Mouse (Mus musculus) urinary bladder, adult 18-20 months (tissue): Measurements from ENCODE around the gene Ifitm3.
A peak's percentile ranks its signal among the peaks of the same experiment; 100 is the strongest.
"Not testable (repeated sequence)": the region's sequence is repeated elsewhere in the genome, so short reads cannot be mapped to it uniquely, and the experiment has no call there.

ENCODE experiments used
- DNase-seq, 2 experiments: peaks; one replicate each; pipeline ENCODE4 v3.0.0; 2022; ENCODE audit warnings: low spot score in 2 of 2, mixed read lengths in 2 of 2

Ifitm3 gene

DNA sequence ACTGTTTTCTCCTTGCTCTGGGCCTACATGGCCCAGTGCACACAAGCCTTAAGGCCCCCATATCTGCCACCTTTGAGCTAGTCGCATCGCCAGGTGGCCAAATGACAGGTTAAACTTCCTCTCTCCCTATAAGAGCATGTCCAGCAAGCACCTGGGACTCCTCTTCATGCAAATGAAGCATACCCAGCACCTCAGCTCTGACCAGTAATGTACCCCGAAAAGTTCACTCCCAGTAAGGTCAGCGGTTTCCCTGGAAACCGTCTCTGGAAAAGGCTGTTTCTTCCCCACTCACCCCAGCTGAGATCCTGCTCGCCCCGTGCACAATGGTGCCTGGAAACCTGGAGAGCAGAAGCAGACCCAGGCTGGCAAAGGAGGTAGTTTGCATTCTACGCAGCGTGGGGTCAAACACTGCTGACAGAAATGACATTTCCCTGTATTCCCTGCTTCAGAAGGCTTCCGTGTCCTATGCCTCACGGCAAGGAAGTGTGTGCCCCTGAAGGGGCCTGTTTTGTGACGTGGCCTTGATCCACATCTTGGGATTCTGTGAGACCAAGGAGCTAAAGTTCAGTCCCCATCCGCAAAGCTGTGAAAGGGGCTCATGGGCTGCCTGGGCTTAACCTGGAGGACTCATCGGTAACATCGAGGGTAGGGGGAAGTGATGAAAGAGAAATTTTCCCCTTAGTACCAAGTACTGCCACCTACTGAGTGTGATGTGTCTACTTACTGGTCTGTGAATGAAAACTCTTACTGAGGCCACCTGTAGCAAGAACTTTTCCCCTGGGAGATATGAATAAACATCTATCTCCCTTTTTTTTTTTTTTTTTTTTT lies 9.5 kb downstream of the Ifitm3 start:
- DNase-seq: no peak

DNA sequence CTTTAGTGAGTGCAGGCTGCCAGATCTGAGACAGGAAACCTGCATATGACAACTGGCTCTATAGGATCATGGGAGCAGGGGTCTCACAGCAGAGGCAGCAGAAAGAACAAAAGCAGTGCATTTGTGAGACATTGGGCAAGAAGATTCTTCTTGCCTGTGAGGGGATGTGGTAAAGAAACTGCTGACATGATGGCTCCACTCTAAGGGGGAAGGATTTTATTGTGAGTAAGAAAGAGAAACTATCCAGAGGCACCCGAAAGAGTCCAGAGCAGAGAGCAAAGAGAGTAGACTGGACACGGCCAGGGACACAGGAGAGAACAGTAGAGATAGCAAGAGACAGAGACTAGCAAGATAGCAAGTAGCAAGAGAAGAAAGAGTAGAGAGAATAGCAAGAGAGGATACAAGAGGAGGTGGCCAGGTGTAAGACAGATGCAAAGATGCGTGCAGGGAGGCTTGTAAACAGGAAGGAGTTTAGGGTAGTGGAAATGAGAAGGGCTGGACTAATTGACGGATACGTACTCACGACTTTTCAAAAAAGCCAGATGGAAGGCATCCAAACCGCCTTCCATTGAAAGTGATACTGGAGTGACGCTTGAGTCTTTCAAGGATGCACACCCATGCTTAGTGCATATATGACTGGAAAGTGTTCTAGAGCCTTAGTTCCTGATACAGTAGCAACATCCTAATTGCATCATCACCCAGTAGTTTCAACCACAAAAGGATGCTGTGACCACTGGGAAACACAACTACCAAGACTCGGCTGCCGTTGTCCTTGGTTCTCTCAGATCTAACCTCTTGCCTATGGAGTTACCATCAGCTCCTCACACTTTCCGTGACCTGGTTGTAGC lies 11.5 kb downstream of the Ifitm3 start:
- DNase-seq: no peak

DNA sequence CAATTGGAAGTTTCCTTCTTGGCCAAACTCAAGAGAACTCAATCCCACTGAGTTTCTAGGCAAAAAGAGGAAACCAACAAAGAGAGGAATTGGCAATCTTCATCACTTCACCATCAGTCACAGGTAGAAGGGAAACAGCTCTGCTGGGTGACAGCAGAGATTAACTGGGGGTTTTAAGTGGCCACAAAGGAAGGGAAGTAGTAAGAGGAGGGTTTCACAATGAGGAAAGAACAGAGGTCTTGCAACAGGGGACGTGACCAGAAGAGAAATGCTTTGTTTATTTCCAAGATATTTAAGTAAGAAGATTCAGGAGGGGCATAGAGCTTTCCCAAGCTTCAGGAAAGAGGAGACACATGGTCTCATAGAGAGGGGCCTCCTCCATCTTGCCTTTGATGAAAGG lies 12.8 kb downstream of the Ifitm3 start:
- no peak for DNase-seq

DNA sequence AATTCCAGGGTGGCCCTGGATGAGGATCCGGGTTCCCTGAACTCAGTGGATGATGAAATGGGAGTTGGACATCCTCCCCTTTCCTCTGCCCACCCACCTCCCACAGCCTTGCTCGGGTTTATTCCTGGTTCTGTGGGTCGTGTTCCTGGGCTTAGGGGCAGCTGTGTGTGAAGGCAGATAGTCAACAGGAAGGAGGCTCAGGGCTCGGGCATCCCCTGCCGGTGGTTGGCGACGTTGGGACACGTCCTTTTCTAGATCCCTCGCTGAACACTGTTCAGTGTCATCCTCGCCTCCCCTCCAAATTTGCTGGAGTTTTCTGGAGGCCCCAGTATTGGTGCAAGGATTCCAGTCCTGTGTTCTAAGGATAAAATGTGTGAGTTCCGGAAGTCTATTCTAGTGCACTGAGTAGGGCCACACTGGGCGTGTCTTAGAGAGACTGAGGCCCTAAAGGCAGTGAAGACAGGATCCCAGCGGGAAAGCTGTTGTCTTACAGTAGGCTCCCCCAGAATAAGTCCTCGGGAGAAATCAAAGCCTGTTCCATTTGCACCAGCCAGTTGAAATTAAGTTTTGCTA lies 19.4 kb downstream of the Ifitm3 start:
- DNase-seq: no peak

DNA sequence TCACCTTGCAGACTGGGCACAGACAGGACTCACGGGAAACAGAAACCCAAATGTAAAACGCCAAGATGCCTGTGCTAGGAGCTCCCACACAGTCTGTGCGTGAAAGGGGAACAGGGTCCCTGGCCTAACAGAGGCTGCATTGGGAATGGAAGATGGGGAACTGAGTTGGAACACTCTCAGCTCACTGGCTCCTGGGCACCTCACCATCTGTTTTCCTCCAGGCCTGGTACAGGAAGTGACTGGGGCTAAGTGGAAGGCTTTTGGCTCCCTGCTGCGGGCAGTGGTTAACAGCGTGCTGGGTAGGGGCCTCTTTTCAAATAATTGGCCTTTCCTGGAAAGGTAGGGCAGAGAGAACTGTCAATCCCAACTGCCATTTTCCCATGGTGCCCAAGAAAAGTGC lies 19.9 kb downstream of the Ifitm3 start:
- no peak for DNase-seq

DNA sequence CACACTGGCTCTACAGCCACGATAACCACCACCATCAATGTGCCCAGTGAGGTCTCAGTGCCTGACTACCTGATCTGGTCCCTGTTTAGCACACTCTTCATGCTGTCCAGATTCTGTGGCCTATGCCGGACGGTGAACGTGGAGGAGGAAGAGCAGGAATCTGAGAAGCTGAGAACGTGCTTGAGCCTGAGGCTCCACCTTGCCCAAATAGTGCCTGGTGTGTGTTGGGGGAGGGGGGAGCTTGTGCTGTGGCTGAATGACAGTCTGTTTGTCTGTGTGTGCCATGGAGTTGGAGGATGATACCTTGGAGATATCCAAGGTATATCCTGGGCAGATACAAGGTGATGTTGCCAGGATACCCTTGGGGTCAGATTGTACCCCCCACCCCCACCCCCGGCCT lies 20.4 kb downstream of the Ifitm3 start:
- no peak for DNase-seq

DNA sequence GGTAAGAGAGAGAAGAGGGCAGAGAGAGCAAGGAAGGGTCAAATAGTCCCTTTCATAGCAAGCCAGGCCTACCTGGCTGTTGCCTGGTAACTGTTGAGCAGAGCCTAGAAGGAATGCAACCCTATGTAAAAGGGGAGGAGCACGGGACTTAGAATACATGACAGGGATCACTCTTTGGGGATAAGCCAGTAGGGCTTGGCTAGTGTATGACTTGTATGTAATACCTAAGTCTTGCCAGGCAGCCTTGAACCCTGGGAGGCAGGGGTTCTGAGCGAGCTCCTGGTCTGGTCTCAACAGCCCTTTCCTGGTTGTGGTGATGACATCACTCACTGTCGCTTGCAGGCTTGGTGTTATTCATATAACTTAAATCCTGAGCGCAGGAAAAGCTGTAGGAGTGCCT lies 21.5 kb downstream of the Ifitm3 start:
- no peak for DNase-seq

DNA sequence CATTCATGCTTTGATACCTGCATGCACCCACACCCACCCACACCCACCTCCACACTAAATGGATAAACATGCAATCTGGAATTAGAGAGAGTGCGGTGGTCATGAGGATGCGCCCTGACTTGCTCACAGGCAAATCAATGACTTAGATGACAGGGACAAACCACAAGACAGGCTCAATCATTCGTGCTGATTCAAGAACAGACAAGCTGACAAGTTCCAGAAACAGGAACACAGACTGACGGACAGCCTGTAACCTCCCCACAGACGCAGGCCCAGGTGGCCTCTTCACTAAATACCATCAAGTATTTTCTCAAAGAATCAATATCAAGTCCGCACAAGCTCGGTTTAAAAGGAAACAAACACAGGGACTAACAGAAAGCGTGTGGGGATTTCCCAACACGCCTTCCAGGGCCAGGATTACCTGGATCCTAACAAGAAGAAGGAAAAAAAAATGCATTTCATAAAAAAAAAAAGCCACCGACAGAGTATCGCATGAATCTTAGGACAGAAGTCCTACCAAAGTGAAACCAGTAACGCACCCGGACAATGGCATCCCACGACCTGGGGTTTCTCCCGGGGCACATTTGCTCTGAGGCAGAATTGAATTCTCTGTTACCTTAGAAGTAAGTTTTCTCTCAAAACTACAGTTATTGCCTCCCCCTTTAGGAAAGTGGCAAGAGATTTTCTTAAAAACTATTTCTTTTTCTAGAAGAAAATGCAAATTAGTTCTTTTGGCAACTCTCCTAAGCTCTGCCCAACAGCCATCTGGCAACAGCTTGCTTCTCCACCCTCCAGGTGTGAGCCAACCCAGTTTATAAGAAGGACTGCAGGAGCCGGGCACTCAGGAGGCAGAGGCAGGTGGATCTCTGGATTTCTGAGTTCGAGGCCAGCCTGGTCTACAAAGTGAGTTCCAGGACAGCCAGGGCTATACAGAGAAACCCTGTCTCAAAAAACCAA lies 23.1 kb downstream of the Ifitm3 start:
- DNase-seq: peak in 1 of 2 experiments; percentile 39

DNA sequence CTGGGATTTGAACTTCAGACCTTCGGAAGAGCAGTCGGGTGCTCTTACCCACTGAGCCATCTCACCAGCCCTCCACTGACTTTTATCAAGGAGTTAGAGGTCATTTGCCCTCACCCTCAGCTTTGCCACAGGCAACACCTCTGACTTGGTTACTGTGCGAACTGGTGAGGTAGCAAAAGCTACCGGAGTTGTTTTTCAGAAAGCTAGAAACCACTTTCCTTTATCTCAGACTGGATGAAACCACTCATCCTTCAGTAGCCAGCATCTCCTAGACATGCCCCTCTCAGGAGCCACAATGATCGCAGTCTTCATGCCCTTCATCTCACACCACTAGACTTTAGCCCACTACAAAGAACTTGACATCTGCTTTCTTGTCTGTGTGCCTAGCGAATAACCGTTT lies 27.6 kb downstream of the Ifitm3 start:
- no peak for DNase-seq

DNA sequence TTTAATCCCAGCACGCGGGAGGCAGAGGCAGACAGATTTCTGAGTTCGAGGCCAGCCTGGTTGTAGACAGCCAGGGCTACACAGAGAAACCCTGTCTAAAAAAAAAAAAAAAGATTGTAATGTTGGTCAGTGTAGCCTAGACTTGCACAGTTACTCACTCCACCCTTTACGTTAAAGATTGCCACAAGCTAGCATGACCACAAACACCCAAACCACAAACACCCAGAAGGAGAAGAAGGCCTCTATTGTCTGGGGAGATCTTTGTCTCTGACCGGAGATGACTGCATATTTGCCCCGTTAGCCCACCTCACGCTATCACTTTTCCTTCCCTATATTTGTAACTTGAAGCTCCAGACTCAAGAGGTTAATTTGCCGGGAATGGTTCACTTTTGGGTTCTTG lies 28.9 kb downstream of the Ifitm3 start:
- DNase-seq: no peak

DNA sequence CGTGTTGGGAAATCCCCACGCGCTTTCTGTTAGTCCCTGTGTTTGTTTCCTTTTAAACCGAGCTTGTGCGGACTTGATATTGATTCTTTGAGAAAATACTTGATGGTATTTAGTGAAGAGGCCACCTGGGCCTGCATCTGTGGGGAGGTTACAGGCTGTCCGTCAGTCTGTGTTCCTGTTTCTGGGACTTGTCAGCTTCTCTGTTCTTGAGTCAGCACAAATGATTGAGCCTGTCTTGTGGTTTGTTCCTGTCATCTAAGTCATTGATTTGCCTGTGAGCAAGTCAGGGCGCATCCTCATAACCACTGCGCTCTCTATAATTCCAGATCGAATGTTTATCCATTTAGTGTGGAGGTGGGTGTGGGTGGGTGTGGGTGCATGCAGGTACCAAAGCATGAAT lies 33.9 kb downstream of the Ifitm3 start:
- not testable (repeated sequence) for DNase-seq

DNA sequence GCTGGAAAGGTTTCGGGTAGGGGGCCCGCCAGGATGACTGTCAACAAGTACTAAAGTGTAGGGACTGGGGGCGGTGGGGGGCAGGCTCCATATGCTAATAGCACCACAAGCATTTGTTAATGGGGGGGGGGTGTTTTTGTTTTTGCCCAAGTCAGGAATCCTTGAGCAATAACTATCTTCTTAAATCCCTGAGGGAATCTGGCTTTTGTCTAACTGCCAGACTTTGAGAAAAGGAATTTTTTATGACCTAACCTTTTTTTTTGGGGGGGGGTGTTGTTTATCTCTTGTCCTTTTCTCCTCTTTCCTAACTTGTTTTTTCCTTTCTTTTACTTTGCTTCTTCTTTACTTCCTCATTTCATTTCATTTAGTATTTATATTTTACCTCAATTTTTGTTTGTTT lies 35.1 kb downstream of the Ifitm3 start:
- DNase-seq: no peak

DNA sequence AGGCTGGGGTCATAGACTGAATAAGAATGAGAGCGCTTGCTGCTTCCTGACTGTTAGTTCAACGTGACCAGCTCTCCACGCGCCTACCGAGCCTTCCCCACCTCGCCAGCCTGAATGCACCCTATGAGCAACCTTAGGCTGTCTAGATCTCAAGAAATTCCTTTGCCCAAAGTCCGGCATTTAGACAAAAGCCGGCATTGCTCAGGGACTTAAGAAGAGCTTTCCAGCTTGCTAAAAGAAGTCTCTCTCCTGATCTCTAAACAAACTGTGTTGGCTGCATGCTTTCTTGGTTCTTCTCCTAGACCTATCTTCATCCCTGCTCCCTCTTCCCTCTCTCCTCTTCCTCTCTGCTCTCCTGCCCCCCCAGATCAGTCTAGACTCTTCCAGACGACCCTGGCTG lies 35.6 kb downstream of the Ifitm3 start:
- DNase-seq: no peak

DNA sequence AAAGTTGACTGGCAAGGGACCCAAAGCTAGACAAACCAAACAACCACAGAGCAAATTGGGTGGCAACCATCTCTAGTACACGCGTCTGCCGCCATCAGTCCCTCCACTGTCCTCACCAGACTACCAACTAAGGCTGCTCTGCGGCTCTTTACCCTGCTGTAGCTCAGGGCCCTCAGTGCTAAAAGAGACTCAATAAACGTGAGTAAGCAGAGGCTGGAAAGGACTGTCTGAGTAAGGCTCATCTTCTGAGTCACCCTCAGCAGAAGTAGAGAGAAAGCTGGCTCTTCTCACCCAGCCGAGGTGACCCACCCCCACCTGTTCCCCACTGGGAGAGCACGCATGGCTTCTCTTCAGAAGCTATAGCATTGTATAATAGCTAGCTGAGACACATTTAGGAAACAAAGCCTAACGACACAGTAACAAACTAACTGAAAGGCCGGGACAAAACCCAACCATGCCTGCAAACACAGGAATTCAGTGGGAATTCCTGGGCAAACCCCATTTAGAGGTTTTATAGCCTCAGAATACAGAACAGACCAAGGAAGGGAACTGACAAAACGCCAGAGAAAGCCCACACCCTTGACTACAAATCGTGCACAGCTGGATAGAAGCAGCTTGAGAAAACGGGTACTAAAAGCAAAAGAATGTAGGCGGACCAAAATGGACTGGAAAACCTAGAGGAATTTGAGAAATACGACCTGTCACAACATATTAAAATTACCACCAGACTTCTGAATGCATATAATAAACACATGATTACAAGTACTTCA lies 37.0 kb downstream of the Ifitm3 start:
- no peak for DNase-seq

DNA sequence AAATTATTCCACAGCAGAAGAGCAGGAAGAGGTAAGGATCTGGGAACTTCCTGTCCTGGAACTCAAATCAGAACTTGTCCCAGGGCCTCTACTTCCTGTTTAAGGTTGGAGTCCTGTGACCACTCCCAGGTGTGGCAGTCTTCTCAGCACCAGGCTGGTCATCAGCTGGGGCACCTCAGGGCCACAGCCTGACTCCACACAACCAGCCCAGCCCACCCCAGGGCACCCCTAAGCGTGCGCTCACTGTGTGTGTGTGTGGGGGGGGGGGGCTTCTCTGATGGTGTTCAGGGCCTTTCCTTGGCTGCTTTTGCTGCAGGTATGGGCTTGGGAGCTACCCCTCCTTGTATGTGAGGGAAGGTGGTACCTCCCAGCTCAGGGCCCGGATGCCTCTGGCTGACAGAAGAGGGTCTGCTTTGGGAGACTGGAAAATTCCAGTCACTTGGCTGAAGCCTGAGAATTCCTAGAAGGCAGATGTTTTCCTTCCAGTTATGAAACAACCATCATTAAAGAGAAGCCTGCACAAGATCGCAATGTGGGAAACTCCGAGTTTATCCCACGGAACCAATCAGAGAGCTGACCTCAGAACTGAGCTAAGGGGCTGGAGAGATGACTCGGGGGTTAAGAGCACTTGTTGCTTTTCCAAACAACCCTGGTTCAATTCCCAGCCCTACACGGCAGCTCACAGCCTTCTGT lies 38.9 kb downstream of the Ifitm3 start:
- no peak for DNase-seq

DNA sequence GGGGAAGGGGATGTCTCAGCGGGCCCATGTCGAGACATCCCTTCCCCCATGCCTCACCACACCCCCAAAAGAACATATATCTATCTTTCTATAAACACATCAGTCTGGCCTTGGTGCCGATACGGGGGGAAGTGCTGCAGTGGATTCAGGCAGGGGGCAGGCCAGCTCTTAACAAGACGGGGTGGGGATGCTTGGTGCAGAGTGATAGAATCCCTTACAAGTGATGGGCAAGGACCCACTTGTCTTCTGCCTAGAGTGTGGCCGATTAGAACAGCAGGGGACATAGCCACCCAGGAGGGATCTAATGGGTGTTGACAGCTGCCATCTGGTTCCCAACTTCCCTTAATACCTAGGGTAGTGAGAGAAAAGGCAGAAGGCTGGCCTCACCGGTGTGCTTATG lies 39.6 kb downstream of the Ifitm3 start:
- no peak for DNase-seq

DNA sequence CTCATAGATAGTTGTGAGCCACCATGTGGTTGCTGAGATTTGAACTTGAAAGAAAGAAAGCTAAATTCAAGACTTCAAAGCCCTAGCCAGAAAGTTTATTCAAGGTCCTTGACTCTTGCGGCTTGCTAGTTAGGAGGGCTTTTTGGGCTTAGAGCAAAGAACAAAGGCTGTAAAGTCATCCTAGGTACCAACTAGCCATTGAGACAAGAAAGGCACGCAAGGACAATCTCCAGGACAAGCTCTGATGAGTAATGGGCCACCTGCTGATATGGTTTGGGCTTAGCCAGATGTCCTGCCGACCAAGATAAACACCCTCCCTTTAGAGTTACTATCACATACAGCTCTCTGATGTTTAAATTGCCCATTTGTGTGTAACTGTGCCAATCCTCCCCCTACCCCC lies 41.9 kb downstream of the Ifitm3 start:
- not testable (repeated sequence) for DNase-seq

DNA sequence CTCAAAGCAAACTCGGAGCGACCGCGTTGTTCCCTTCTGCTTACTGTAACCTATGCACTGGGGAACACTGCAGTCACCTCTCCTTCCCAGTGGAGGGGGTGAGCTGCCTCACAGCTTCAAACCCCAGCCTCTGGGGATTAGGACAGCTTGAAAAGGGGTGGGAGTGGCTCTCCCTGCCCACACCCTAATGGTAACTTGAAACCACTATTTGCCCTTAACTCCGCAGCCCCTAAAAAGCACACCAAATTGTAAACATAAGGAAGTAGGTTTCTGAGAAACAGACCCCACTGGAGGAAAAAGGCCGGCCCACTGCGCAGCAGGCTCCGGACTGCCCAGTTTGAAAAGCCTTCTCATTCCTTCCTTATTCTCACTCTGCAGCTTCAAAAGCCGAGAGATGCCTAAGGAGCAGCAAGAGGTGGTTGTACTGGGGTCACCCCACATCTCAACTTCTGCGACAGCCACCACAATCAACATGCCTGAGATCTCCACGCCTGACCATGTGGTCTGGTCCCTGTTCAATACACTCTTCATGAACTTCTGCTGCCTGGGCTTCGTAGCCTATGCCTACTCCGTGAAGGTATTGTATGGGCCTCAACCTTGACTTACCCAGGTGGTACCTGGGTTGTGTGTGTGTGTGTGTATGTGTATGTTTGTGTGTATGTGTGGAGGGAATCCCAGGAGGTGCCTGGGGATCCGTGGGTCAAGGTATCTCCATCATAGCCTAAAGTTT lies 42.5 kb downstream of the Ifitm3 start:
- DNase-seq: no peak

DNA sequence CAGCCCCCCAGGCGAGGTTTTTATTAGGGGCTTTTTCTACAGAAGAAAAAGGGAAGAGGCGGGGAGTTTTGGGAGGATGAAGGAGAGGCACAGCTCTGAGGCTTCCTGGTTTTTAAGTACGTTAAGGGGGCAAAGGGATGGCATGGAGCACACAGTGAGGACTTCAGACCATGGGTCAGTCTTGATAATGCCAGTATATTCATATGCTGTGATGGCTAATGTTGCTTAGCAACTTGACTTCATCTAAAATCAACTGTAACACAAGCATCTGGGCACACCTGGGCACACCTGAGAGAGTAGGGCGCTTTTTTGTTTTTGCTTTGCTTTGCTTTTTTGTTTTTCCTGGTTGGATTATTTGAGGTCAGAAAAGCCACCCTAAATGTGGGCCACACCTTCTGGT lies 43.6 kb downstream of the Ifitm3 start, which contains the start of gene Ifitm1:
Gene Ifitm1 (plus strand): TSS at position 301 of the 400 bp plus-strand sequence.
- no peak for DNase-seq
